Mouse (Mus musculus): ENCODE measurements around the gene Ifrd1. TPM values are rescaled to one million over a fixed set of nuclear protein-coding genes. Genes with fewer than 3 reads are reported as not detected.
"Not testable (repeated sequence)": the region's sequence is repeated elsewhere in the genome, so short reads cannot be mapped to it uniquely, and the experiment has no call there.

Gene Ifrd1
- polyA plus RNA-seq, 1 experiment from 2014 or later, result 164 TPM

GRCm38 (mm10) chr12:40256543-40256942 lies 8.2 kb upstream of the Ifrd1 start:
- ATAC-seq, result no peak
- H3K27me3 ChIP-seq, result no peaks in the 10 kb centered on the region
- H3K9me3 ChIP-seq, result no peaks in the 10 kb centered on the region
- no peak overlapping the region for H3K9ac ChIP-seq (replicated peaks)
- no peak overlapping the region for H3K4me2 ChIP-seq (replicated peaks)
- no peaks in the 10 kb centered on the region for H3K36me3 ChIP-seq
- no peak overlapping the region for H3K4me3 ChIP-seq (replicated peaks)
- H3K27ac ChIP-seq, result no peak overlapping the region
- H3K4me1 ChIP-seq (replicated peaks), result no peaks in the 10 kb centered on the region
- 83% methylated on average over 2 of the region's 2 CpGs for WGBS

- Histone ChIP-seq H3K36me3 (no peaks in the 10 kb centered on the region), H3K4me1 (replicated peaks) (no peaks in the 10 kb centered on the region), H3K4me2 (replicated peaks) (no peak overlapping the region), H3K9me3 (no peaks in the 10 kb centered on the region), H3K27ac (no peak overlapping the region), H3K4me3 (replicated peaks) (no peak overlapping the region), H3K27me3 (no peaks in the 10 kb centered on the region), H3K9ac (replicated peaks) (no peak overlapping the region)
- no peak for ATAC-seq
These were observed 7.7 kb upstream of the Ifrd1 start for GRCm38 (mm10) chr12:40256033-40256432.

GRCm38 (mm10) chr12:40255310-40255709 lies 7.0 kb upstream of the Ifrd1 start:
- not testable (repeated sequence) for H3K27me3 ChIP-seq; H3K9me3 ChIP-seq; H3K4me1 ChIP-seq (replicated peaks); ATAC-seq; H3K36me3 ChIP-seq; H3K4me2 ChIP-seq (replicated peaks); H3K4me3 ChIP-seq (replicated peaks); H3K9ac ChIP-seq (replicated peaks); H3K27ac ChIP-seq
- WGBS, result 85% methylated on average over 4 of the region's 4 CpGs

- Histone ChIP-seq H3K4me3 (replicated peaks) (no peak overlapping the region), H3K4me2 (replicated peaks) (no peak overlapping the region), H3K36me3 (no peaks in the 10 kb centered on the region), H3K4me1 (replicated peaks) (no peaks in the 10 kb centered on the region), H3K9me3 (no peaks in the 10 kb centered on the region), H3K9ac (replicated peaks) (no peak overlapping the region), H3K27ac (no peak overlapping the region), H3K27me3 (no peaks in the 10 kb centered on the region)
- 84% methylated on average over 11 of the region's 11 CpGs for WGBS
- no peak for ATAC-seq
These were observed 6.4 kb upstream of the Ifrd1 start for GRCm38 (mm10) chr12:40254729-40255128.

- 88% methylated on average over 5 of the region's 5 CpGs for WGBS
- Histone ChIP-seq H3K4me2 (replicated peaks) (no peak overlapping the region), H3K9ac (replicated peaks) (no peak overlapping the region), H3K27me3 (no peaks in the 10 kb centered on the region), H3K9me3 (no peaks in the 10 kb centered on the region), H3K36me3 (no peaks in the 10 kb centered on the region), H3K27ac (no peak overlapping the region), H3K4me1 (replicated peaks) (no peaks in the 10 kb centered on the region), H3K4me3 (replicated peaks) (no peak overlapping the region)
- no peak for ATAC-seq
These were observed 4.9 kb upstream of the Ifrd1 start for GRCm38 (mm10) chr12:40253241-40253640.

GRCm38 (mm10) chr12:40250256-40250655 lies 2.0 kb upstream of the Ifrd1 start:
- no peaks in the 10 kb centered on the region for H3K4me1 ChIP-seq (replicated peaks)
- H3K27ac ChIP-seq, result no peak overlapping the region
- no peak overlapping the region for H3K4me3 ChIP-seq (replicated peaks)
- ATAC-seq, result no peak
- H3K9me3 ChIP-seq, result no peaks in the 10 kb centered on the region
- H3K4me2 ChIP-seq (replicated peaks), result no peak overlapping the region
- H3K27me3 ChIP-seq, result no peaks in the 10 kb centered on the region
- no peak overlapping the region for H3K9ac ChIP-seq (replicated peaks)
- no peaks in the 10 kb centered on the region for H3K36me3 ChIP-seq

- no peaks in the 10 kb centered on the region for H3K9me3 ChIP-seq
- H3K27me3 ChIP-seq, result no peaks in the 10 kb centered on the region
- ATAC-seq, result no peak
- no peaks in the 10 kb centered on the region for H3K36me3 ChIP-seq
- no peak overlapping the region for H3K27ac ChIP-seq
- H3K9ac ChIP-seq (replicated peaks), result no peak overlapping the region
- H3K4me1 ChIP-seq (replicated peaks), result peaks cover 3% of the 10 kb centered on the region
- no peak overlapping the region for H3K4me2 ChIP-seq (replicated peaks)
- H3K4me3 ChIP-seq (replicated peaks), result no peak overlapping the region
- 78% methylated on average over 6 of the region's 6 CpGs for whole genome bisulfite sequencing
These were observed 328 bp downstream of the Ifrd1 start for GRCm38 (mm10) chr12:40247976-40248375.

- Histone ChIP-seq H3K27ac (no peak overlapping the region), H3K27me3 (no peaks in the 10 kb centered on the region), H3K4me1 (replicated peaks) (peaks cover 3% of the 10 kb centered on the region), H3K36me3 (no peaks in the 10 kb centered on the region), H3K4me2 (replicated peaks) (no peak overlapping the region), H3K9me3 (no peaks in the 10 kb centered on the region), H3K9ac (replicated peaks) (no peak overlapping the region), H3K4me3 (replicated peaks) (no peak overlapping the region)
- ATAC-seq, result no peak
- WGBS, result 88% methylated on average over 4 of the region's 4 CpGs
These were observed 920 bp downstream of the Ifrd1 start for GRCm38 (mm10) chr12:40247384-40247783.

GRCm38 (mm10) chr12:40245434-40245970 lies 2.8 kb downstream of the Ifrd1 start:
- Histone ChIP-seq H3K4me1 (replicated peaks) (peaks cover 6% of the 10 kb centered on the region), H3K4me2 (replicated peaks) (no peak overlapping the region), H3K9ac (replicated peaks) (no peak overlapping the region), H3K4me3 (replicated peaks) (no peak overlapping the region), H3K36me3 (no peaks in the 10 kb centered on the region), H3K27me3 (no peaks in the 10 kb centered on the region), H3K27ac (no peak overlapping the region), H3K9me3 (no peaks in the 10 kb centered on the region)
- no peak for ATAC-seq
- WGBS, result 89% methylated on average over 7 of the region's 7 CpGs

GRCm38 (mm10) chr12:40244926-40245325 lies 3.4 kb downstream of the Ifrd1 start:
- H3K27me3 ChIP-seq, result no peaks in the 10 kb centered on the region
- H3K4me1 ChIP-seq (replicated peaks), result peaks cover 6% of the 10 kb centered on the region
- no peak overlapping the region for H3K4me2 ChIP-seq (replicated peaks)
- H3K9me3 ChIP-seq, result no peaks in the 10 kb centered on the region
- H3K9ac ChIP-seq (replicated peaks), result no peak overlapping the region
- WGBS, result 93% methylated on average over 5 of the region's 5 CpGs
- H3K36me3 ChIP-seq, result no peaks in the 10 kb centered on the region
- H3K4me3 ChIP-seq (replicated peaks), result no peak overlapping the region
- ATAC-seq, result no peak
- no peak overlapping the region for H3K27ac ChIP-seq

- H3K27me3 ChIP-seq, result no peaks in the 10 kb centered on the region
- no peak overlapping the region for H3K27ac ChIP-seq
- no peak overlapping the region for H3K9ac ChIP-seq (replicated peaks)
- no peak overlapping the region for H3K4me3 ChIP-seq (replicated peaks)
- no peaks in the 10 kb centered on the region for H3K9me3 ChIP-seq
- no peak overlapping the region for H3K4me2 ChIP-seq (replicated peaks)
- peak; percentile 50 for ATAC-seq
- H3K4me1 ChIP-seq (replicated peaks), result peaks cover 6% of the 10 kb centered on the region
- no peaks in the 10 kb centered on the region for H3K36me3 ChIP-seq
- 41% methylated on average over 11 of the region's 11 CpGs for WGBS
These were observed 4.5 kb downstream of the Ifrd1 start for GRCm38 (mm10) chr12:40243821-40244221.

- 67% methylated on average over 4 of the region's 4 CpGs for WGBS
- Histone ChIP-seq H3K4me1 (replicated peaks) (peaks cover 6% of the 10 kb centered on the region), H3K27ac (no peak overlapping the region), H3K4me2 (replicated peaks) (no peak overlapping the region), H3K4me3 (replicated peaks) (no peak overlapping the region), H3K36me3 (no peaks in the 10 kb centered on the region), H3K9me3 (no peaks in the 10 kb centered on the region), H3K27me3 (no peaks in the 10 kb centered on the region), H3K9ac (replicated peaks) (no peak overlapping the region)
- 0 out of 2 replicates have a peak, but pooled peaks have one; percentile 24 for ATAC-seq
These were observed 5.1 kb downstream of the Ifrd1 start for GRCm38 (mm10) chr12:40243241-40243640.

GRCm38 (mm10) chr12:40239161-40239560 lies 9.1 kb downstream of the Ifrd1 start:
- Histone ChIP-seq H3K9me3 (no peaks in the 10 kb centered on the region), H3K36me3 (no peaks in the 10 kb centered on the region), H3K4me2 (replicated peaks) (no peak overlapping the region), H3K27ac (no peak overlapping the region), H3K27me3 (no peaks in the 10 kb centered on the region), H3K9ac (replicated peaks) (no peak overlapping the region), H3K4me3 (replicated peaks) (no peak overlapping the region), H3K4me1 (replicated peaks) (peaks cover 6% of the 10 kb centered on the region)
- no peak for ATAC-seq
- WGBS, result 94% methylated on average over 7 of the region's 7 CpGs

All from midbrain, embryonic 13.5 days (tissue).